Mouse (Mus musculus) liver, postnatal 0 days (tissue): Measurements from ENCODE around the gene Mkln1.

Experiments
- CTCF ChIP-seq: sonication (generic); IDR thresholded peaks from 2 replicates; pipeline ENCODE4 v1.5.1; 2016; ENCODE audit warnings: antibody characterized with exemption, low read depth
- EP300 ChIP-seq: IDR thresholded peaks from 2 replicates; pipeline ENCODE4 v1.6.1; 2016; ENCODE audit warnings: antibody characterized with exemption, low read depth, mild to moderate bottlenecking

DNA sequence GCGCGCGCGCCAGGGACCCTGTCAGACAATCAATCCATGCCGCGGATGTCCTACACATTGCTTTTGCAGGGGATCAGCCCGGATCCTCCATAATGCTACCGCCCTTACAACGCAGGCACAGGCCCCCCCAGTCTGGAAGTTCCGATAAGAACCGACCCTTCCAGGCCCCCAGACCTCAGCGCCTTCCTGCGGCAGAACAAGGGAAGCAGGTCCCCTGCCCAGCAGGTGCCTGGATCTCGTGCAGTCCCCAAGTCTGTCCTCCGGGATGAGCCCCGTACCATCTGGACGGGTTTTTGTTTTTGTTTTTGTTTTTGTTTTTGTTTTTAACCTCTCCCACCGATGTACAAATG, 165.6 kb downstream of the Mkln1 start:
- no peak for TF ChIP-seq CTCF
- TF ChIP-seq EP300: no peak
